Mouse (Mus musculus): Measurements from ENCODE around the gene Prr15l. TPM values are rescaled to one million over a fixed set of nuclear protein-coding genes. Genes with fewer than 3 reads are reported as not detected.

Prr15l gene
- polyA plus RNA-seq, 1 experiment: not detected

DNA sequence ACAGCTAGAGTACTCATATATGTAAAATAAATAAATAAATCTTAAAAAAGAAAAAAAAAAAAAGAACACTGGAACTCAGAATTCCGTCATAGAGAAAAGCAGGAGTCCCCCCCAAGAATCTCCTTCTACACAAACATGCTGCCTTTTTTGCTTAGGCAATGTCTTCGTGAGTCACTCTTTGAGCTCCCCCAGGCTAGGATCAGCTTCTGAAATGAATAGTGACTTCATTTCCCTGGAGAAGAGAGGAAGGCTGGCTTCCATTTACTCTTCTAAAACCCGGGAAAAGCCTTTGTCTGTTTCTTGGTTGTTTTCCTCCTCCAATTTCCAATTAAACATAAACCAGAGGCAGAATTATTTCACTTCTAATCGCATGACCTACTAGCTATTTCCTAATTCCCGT lies 45.0 kb downstream of the Prr15l start:
- no peak for TF ChIP-seq POLR2A (IDR thresholded peaks at IDR 0.05; ENCODE audit: extremely low read depth, insufficient read depth, low read length)
- TF ChIP-seq CTCF (IDR thresholded peaks at IDR 0.05; ENCODE audit: extremely low read depth, insufficient read depth, low read length): no peak
- Histone ChIP-seq H3K4me1 (ENCODE audit: control insufficient read depth, insufficient read depth, low read length) (peaks cover 13% of the 10 kb centered on the region), H3K4me3 (ENCODE audit: insufficient read depth, low read length) (no peak overlapping the region), H3K27ac (ENCODE audit: insufficient read depth, low read length) (no peak overlapping the region)

DNA sequence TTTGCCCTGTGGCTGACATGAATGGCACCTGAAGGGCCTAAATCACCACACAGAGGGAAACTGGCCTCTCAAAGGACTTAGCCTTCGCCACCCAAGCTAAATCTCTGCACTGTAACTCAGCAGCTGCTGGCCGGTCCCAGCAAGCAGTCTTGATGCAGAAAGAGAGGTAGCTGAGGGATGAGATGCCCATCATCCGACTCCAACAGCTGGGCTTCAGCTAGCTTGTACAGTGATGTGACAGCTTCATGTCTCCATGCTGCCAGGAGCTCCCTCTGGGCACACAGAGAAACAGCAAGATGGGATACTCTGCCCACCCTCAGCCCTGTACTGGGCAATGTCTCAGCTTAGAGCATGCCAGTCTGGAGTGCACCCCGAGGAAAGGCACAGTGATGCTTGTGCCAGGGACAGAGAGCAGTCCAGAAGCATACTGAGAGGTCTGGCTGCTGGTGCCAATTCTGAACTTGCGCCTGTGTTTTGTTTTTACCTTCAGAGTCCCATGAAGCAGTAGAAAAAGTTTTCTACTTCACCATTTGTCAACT lies 45.6 kb downstream of the Prr15l start:
- H3K4me1 ChIP-seq (ENCODE audit: control insufficient read depth, insufficient read depth, low read length): peaks cover 13% of the 10 kb centered on the region
- no peak overlapping the region for H3K4me3 ChIP-seq (ENCODE audit: insufficient read depth, low read length)
- peak overlapping the region; percentile 24; the same call in 1 of the 2 replicates for H3K27ac ChIP-seq (ENCODE audit: insufficient read depth, low read length)
- no peak for TF ChIP-seq CTCF (IDR thresholded peaks at IDR 0.05; ENCODE audit: extremely low read depth, insufficient read depth, low read length)
- TF ChIP-seq POLR2A (IDR thresholded peaks at IDR 0.05; ENCODE audit: extremely low read depth, insufficient read depth, low read length): no peak

GRCm38 (mm10) chr11:96974813-96975212 lies 46.9 kb downstream of the Prr15l start:
- peaks cover 10% of the 10 kb centered on the region for H3K4me1 ChIP-seq (ENCODE audit: control insufficient read depth, insufficient read depth, low read length)
- H3K4me3 ChIP-seq (ENCODE audit: insufficient read depth, low read length): no peak overlapping the region
- H3K27ac ChIP-seq (ENCODE audit: insufficient read depth, low read length): no peak overlapping the region
- TF ChIP-seq CTCF (IDR thresholded peaks at IDR 0.05; ENCODE audit: extremely low read depth, insufficient read depth, low read length): no peak
- no peak for TF ChIP-seq POLR2A (IDR thresholded peaks at IDR 0.05; ENCODE audit: extremely low read depth, insufficient read depth, low read length)

GRCm38 (mm10) chr11:96975511-96976378 lies 47.8 kb downstream of the Prr15l start:
- Histone ChIP-seq H3K4me1 (ENCODE audit: control insufficient read depth, insufficient read depth, low read length) (peaks cover 8% of the 10 kb centered on the region), H3K27ac (ENCODE audit: insufficient read depth, low read length) (peak overlapping the region; percentile 100), H3K4me3 (ENCODE audit: insufficient read depth, low read length) (peak overlapping the region; percentile 92; the same call in 1 of the 2 replicates)
- TF ChIP-seq POLR2A (IDR thresholded peaks at IDR 0.05; ENCODE audit: extremely low read depth, insufficient read depth, low read length): no peak
- TF ChIP-seq CTCF (IDR thresholded peaks at IDR 0.05; ENCODE audit: extremely low read depth, insufficient read depth, low read length): no peak

DNA sequence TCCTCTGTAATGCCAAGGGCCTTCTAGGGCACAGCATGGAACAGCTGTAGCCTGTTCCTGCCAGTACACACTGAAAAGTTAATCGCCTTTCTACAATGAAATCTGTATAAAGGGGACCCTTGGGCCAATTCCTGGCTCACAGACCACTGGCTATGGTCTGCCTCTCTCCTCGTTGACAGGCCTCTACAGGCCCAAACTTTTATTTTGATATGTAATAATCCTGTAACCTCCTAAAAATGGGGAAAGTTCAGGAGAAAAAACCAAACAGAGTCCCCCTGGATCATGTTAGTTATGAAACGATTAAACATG lies 48.4 kb downstream of the Prr15l start:
- TF ChIP-seq POLR2A (IDR thresholded peaks at IDR 0.05; ENCODE audit: extremely low read depth, insufficient read depth, low read length) (no peak), CTCF (IDR thresholded peaks at IDR 0.05; ENCODE audit: extremely low read depth, insufficient read depth, low read length) (no peak)
- peaks cover 8% of the 10 kb centered on the region for H3K4me1 ChIP-seq (ENCODE audit: control insufficient read depth, insufficient read depth, low read length)
- H3K27ac ChIP-seq (ENCODE audit: insufficient read depth, low read length): peak overlapping the region; percentile 100
- H3K4me3 ChIP-seq (ENCODE audit: insufficient read depth, low read length): peak overlapping the region; percentile 92; the same call in 1 of the 2 replicates

- Histone ChIP-seq H3K27ac (ENCODE audit: insufficient read depth, low read length) (peak overlapping the region; percentile 100), H3K4me3 (ENCODE audit: insufficient read depth, low read length) (peak overlapping the region; percentile 92), H3K4me1 (ENCODE audit: control insufficient read depth, insufficient read depth, low read length) (peaks cover 6% of the 10 kb centered on the region)
- TF ChIP-seq CTCF (IDR thresholded peaks at IDR 0.05; ENCODE audit: extremely low read depth, insufficient read depth, low read length) (no peak), POLR2A (IDR thresholded peaks at IDR 0.05; ENCODE audit: extremely low read depth, insufficient read depth, low read length) (0 out of 2 replicates have a peak, but pooled peaks have one; percentile 18)
These were observed 49.1 kb downstream of the Prr15l start for GRCm38 (mm10) chr11:96976911-96977591.

DNA sequence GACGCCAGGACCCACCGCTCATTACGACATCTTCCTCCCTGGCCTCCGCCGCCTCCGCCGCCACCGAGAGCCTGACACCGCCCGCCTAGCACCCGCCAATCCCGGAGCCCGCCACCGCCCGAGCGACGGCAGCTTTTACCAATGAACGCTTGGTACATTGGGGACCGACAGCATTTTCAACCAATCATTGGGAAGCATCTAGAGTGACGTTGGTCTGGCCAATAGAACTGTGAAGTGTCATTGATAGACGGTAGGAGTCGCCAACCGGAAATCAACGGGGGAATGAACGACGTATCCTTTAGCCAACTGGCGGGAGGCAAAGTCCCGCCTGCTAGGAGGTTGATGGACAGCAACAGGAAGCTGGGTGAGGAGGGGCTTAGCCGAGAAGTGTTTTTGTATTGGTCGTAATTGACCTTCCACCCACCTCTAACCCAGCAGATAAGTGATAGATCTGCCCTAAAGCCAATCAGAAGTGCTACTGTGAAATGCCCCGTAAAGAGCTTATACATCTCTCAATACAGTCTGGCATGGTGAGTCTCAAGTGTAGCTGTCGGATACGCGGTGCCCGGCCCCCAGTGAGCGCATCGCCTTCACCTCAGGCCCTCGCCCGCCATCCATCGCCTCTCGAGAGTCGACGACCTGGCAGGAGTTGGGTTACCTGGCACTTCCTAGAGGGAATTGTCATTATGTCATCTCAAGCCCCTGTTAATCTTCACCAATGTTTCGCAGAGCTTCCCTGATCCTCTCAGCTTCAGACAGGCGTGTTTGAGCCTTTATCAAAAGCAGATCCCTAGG lies 49.9 kb downstream of the Prr15l start:
- H3K27ac ChIP-seq (ENCODE audit: insufficient read depth, low read length): peak overlapping the region; percentile 100
- peak; percentile 93 for TF ChIP-seq POLR2A (IDR thresholded peaks at IDR 0.05; ENCODE audit: extremely low read depth, insufficient read depth, low read length)
- no peak for TF ChIP-seq CTCF (IDR thresholded peaks at IDR 0.05; ENCODE audit: extremely low read depth, insufficient read depth, low read length)
- peaks cover 5% of the 10 kb centered on the region for H3K4me1 ChIP-seq (ENCODE audit: control insufficient read depth, insufficient read depth, low read length)
- peak overlapping the region; percentile 92 for H3K4me3 ChIP-seq (ENCODE audit: insufficient read depth, low read length)

DNA sequence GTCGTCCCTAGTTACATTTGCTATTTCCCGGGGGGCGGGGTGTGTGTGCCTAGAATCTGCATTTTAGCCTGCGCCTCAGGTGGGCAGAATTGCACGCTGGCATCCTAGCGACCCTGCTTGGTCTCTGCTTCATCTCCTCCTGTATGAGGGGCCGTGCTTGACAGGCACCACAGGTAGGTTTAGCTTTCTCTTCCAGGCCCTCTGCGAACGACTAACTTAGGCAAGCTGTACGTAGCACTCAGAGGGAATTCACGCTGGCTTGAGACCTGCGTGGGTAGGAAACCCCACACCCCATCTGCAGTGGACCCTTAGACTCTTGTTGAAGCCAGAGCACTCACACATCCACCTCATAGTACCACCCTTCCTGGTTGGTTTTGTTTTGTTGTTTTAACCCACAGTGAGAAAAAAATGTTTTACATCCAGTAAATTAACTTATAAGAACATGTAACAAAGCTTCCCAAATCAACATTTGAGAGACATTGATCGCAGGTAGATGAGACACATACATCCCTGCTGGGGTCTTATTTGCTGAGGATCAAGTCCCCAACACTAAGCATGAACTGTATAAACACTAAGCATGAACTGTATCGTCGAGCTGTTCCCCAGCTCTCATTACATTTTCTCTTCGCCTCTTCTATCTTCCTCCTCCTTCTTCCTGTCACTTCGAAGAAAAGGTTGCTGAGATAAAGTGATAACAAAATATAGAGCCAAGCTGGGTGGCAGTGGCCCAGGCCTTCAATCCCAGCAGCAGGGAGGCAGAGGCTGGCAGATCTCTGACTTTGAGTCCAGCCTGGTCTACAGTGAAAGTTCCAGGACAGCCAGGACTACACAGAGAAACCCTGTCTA lies 50.7 kb downstream of the Prr15l start:
- H3K4me3 ChIP-seq (ENCODE audit: insufficient read depth, low read length): peak overlapping the region; percentile 57
- TF ChIP-seq POLR2A (IDR thresholded peaks at IDR 0.05; ENCODE audit: extremely low read depth, insufficient read depth, low read length): no peak
- no peak for TF ChIP-seq CTCF (IDR thresholded peaks at IDR 0.05; ENCODE audit: extremely low read depth, insufficient read depth, low read length)
- peaks cover 5% of the 10 kb centered on the region for H3K4me1 ChIP-seq (ENCODE audit: control insufficient read depth, insufficient read depth, low read length)
- H3K27ac ChIP-seq (ENCODE audit: insufficient read depth, low read length): peak overlapping the region; percentile 11; the same call in 1 of the 2 replicates

Data from cortical plate, adult 2 months (tissue).